Comparison of ENCODE assay signal across 15 mouse cellular contexts in the genomic region with DNA sequence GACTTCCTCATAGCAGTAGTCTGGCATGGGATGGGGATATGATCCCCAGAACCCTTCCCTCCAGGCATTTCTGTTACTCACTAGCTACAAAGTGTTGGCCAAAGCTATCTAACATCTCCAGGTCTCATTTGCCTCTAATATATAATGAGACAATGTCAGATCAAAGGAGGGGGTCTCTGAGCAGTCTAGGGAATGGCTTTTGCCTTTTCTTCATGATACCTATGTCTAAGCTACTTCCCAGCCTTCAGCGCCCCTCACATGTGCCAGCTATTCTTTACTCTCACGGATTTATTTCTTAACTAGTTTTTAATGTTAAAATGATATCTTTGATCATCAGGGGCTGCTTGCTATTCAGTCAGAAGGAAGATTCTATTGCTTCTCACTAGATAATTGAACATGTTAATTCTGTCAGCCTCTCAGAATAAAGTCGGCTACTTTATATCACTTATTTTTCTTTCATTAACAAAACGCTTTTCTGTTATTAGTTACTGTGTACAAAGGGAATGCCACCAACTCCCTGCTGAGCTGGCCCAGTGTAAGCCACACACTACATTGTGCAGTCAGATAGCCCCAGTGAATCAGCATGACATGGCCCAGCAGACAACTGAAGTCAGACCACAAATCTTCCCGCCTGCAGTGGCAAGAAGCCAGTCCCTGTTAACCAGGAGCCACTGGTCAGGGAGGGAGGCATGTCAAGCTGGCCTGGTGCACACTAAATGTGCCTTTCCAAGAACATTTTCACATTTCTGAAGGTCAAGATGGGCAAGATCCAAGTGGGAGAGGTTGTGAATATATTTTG.
A peak's percentile ranks its signal among the peaks of the same experiment; 100 is the strongest.
DNase-seq lines count a peak whose midpoint lies in the region; ATAC-seq and TF ChIP-seq lines count a peak whose summit lies in the region.
"Had no signal": no experiment of that assay in that cellular context is flagged by ENCODE, and none has a peak within 500 bp of the region (broad histone marks: within the 10 kb centered on the region; RNA-seq: fewer than 3 reads in every experiment).

No protein-coding gene starts in this region.

- no peaks in the 10 kb centered on the region for H3K27me3 ChIP-seq in hindbrain, postnatal 0 days (ENCODE audit: insufficient read depth, low read length)
- H3K27me3 ChIP-seq in hindbrain, embryonic 12.5 days = no peaks in the 10 kb centered on the region
- no peaks in the 10 kb centered on the region for H3K27me3 ChIP-seq in neural tube, embryonic 12.5 days (replicated peaks)
- no peaks in the 10 kb centered on the region for H3K27me3 ChIP-seq in neural tube, embryonic 15.5 days (replicated peaks)
- no peaks in the 10 kb centered on the region for H3K27me3 ChIP-seq in myocyte (ENCODE audit: control insufficient read depth, insufficient read depth, insufficient read length)
- H3K27me3 ChIP-seq: midbrain, embryonic 15.5 days had no signal

- H3K79me2 ChIP-seq in myocyte (ENCODE audit: control insufficient read depth, insufficient read depth) = no peaks in the 10 kb centered on the region

- no peaks in the 10 kb centered on the region for H3K9me3 ChIP-seq in hindbrain, postnatal 0 days (ENCODE audit: low read length)
- H3K9me3 ChIP-seq in hindbrain, embryonic 12.5 days (replicated peaks) = no peaks in the 10 kb centered on the region
- H3K9me3 ChIP-seq in neural tube, embryonic 12.5 days = no peaks in the 10 kb centered on the region
- no peaks in the 10 kb centered on the region for H3K9me3 ChIP-seq in neural tube, embryonic 15.5 days (replicated peaks)
- H3K9me3 ChIP-seq: limb, embryonic 10.5 days; midbrain, embryonic 15.5 days had no signal

- no peak overlapping the region for H3ac ChIP-seq in myocyte (ENCODE audit: control insufficient read depth, insufficient read length)

- WGBS in hindbrain, postnatal 0 days = 35% methylated on average over 5 of the region's 5 CpGs
- 60% methylated on average over 5 of the region's 5 CpGs for WGBS in hindbrain, embryonic 12.5 days
- WGBS in neural tube, embryonic 12.5 days = 34% methylated on average over 5 of the region's 5 CpGs
- 24% methylated on average over 5 of the region's 5 CpGs for WGBS in neural tube, embryonic 15.5 days

- no peak overlapping the region for H3K4me2 ChIP-seq in hindbrain, postnatal 0 days (ENCODE audit: low read depth, low read length)
- H3K4me2 ChIP-seq in hindbrain, embryonic 12.5 days (replicated peaks) = no peak overlapping the region
- no peak overlapping the region for H3K4me2 ChIP-seq in neural tube, embryonic 12.5 days (replicated peaks)
- no peak overlapping the region for H3K4me2 ChIP-seq in neural tube, embryonic 15.5 days
- peak overlapping the region; percentile 18 for H3K4me2 ChIP-seq in myocyte (ENCODE audit: low read depth)
- H3K4me2 ChIP-seq: midbrain, embryonic 15.5 days had no signal

- TF ChIP-seq POLR2A in myocyte (IDR thresholded peaks at IDR 0.05; ENCODE audit: insufficient read length, low read depth) = no peak

- TF ChIP-seq CTCF in hindbrain, postnatal 0 days (IDR thresholded peaks at IDR 0.05; ENCODE audit: low read depth) = no peak

- DNase-seq in hindbrain, postnatal 0 days (ENCODE audit: low spot score) = peak; percentile 33
- peak; percentile 6 for DNase-seq in adrenal gland, adult 8-10 months
- DNase-seq in right cerebral cortex, adult 18-20 months = no peak
- DNase-seq in layer of hippocampus, adult 18-20 months (ENCODE audit: low spot score in 2 of 2) = no peak
- DNase-seq: forebrain, postnatal 0 days; kidney, adult 8-10 months; layer of hippocampus, adult 9-11 months; retina, postnatal 1 day; thymus, adult 18-20 months had no signal

- no peak overlapping the region for H3K4me3 ChIP-seq in hindbrain, postnatal 0 days (ENCODE audit: low read length)
- no peak overlapping the region for H3K4me3 ChIP-seq in hindbrain, embryonic 12.5 days
- no peak overlapping the region for H3K4me3 ChIP-seq in neural tube, embryonic 12.5 days
- no peak overlapping the region for H3K4me3 ChIP-seq in neural tube, embryonic 15.5 days (replicated peaks)
- H3K4me3 ChIP-seq in myocyte = no peak overlapping the region
- H3K4me3 ChIP-seq: limb, embryonic 10.5 days; midbrain, embryonic 15.5 days had no signal

- H3K27ac ChIP-seq in hindbrain, postnatal 0 days = no peak overlapping the region
- no peak overlapping the region for H3K27ac ChIP-seq in hindbrain, embryonic 12.5 days
- H3K27ac ChIP-seq in neural tube, embryonic 12.5 days = no peak overlapping the region
- H3K27ac ChIP-seq in neural tube, embryonic 15.5 days (replicated peaks) = no peak overlapping the region
- H3K27ac ChIP-seq: limb, embryonic 10.5 days; midbrain, embryonic 15.5 days had no signal

- no peaks in the 10 kb centered on the region for H3K36me3 ChIP-seq in hindbrain, postnatal 0 days (ENCODE audit: insufficient read depth, low read length)
- H3K36me3 ChIP-seq in hindbrain, embryonic 12.5 days = no peaks in the 10 kb centered on the region
- no peaks in the 10 kb centered on the region for H3K36me3 ChIP-seq in neural tube, embryonic 12.5 days
- H3K36me3 ChIP-seq in neural tube, embryonic 15.5 days = no peaks in the 10 kb centered on the region
- H3K36me3 ChIP-seq in myocyte (ENCODE audit: control insufficient read depth, insufficient read depth) = no peaks in the 10 kb centered on the region
- H3K36me3 ChIP-seq: limb, embryonic 10.5 days; midbrain, embryonic 15.5 days had no signal

- ATAC-seq in hindbrain, postnatal 0 days = peak; percentile 29; the same call in 1 of the 2 replicates
- no peak for ATAC-seq in hindbrain, embryonic 12.5 days (ENCODE audit: low FRiP score)
- ATAC-seq in neural tube, embryonic 12.5 days (ENCODE audit: low FRiP score, low read depth) = peak; percentile 87
- no peak; the same call in 1 of the 2 replicates for ATAC-seq in neural tube, embryonic 15.5 days (ENCODE audit: low FRiP score)
- ATAC-seq: forebrain, postnatal 0 days; midbrain, embryonic 15.5 days had no signal

- H3K9ac ChIP-seq in hindbrain, postnatal 0 days (replicated peaks; ENCODE audit: low read length) = no peak overlapping the region
- H3K9ac ChIP-seq in hindbrain, embryonic 12.5 days = no peak overlapping the region
- H3K9ac ChIP-seq in neural tube, embryonic 12.5 days = no peak overlapping the region
- H3K9ac ChIP-seq in neural tube, embryonic 15.5 days (replicated peaks) = no peak overlapping the region
- H3K9ac ChIP-seq: forebrain, postnatal 0 days; midbrain, embryonic 15.5 days had no signal

- H3K4me1 ChIP-seq in hindbrain, postnatal 0 days (ENCODE audit: insufficient read depth, low read length) = no peaks in the 10 kb centered on the region
- H3K4me1 ChIP-seq in hindbrain, embryonic 12.5 days = no peaks in the 10 kb centered on the region
- H3K4me1 ChIP-seq in neural tube, embryonic 12.5 days = peaks cover 4% of the 10 kb centered on the region
- H3K4me1 ChIP-seq in neural tube, embryonic 15.5 days = no peaks in the 10 kb centered on the region; the same call in 1 of the 2 replicates
- H3K4me1 ChIP-seq: limb, embryonic 10.5 days; midbrain, embryonic 15.5 days had no signal

TF ChIP-seq in myocyte, 11 proteins besides CTCF, POLR2A, EP300 and RAD21:
- TF ChIP-seq USF1 (IDR thresholded peaks at IDR 0.05; ENCODE audit: low read depth) (no peak), MYOD1 (IDR thresholded peaks at IDR 0.05; ENCODE audit: control insufficient read depth in 1 of 3, insufficient read length in 2 of 3, low read depth in 2 of 3) (no peak), SRF (IDR thresholded peaks at IDR 0.05; ENCODE audit: control insufficient read depth, insufficient read length, low read depth) (no peak), MAX (IDR thresholded peaks at IDR 0.05; ENCODE audit: low read depth) (no peak), TCF12 (IDR thresholded peaks at IDR 0.05; ENCODE audit: insufficient read depth, poor library complexity, severe bottlenecking) (no peak), POLR2AphosphoS2 (IDR thresholded peaks at IDR 0.05; ENCODE audit: insufficient read length, low read depth) (no peak), CEBPB (IDR thresholded peaks at IDR 0.05; ENCODE audit: insufficient read depth, poor library complexity, severe bottlenecking) (no peak), REST (IDR thresholded peaks at IDR 0.05; ENCODE audit: insufficient read depth, insufficient read length) (no peak), TCF3 (IDR thresholded peaks at IDR 0.05; ENCODE audit: insufficient read length, low read depth) (no peak), MYOG (IDR thresholded peaks at IDR 0.05; ENCODE audit: control insufficient read depth in 1 of 3, insufficient read depth in 1 of 3, insufficient read length in 2 of 3, low read depth in 2 of 3) (no peak), E2F4 (IDR thresholded peaks at IDR 0.05; ENCODE audit: insufficient read depth) (no peak)

Comparison
In these comparisons a context has a peak if more than half of its experiments do, and no peak if none do; other contexts are left out.
1. ATAC-seq: peak in hindbrain, postnatal 0 days (single experiment) and neural tube, embryonic 12.5 days (single experiment); none in hindbrain, embryonic 12.5 days (single experiment) and neural tube, embryonic 15.5 days (single experiment).
2. DNase-seq: peak in hindbrain, postnatal 0 days (single experiment) and adrenal gland, adult 8-10 months (single experiment); none in right cerebral cortex, adult 18-20 months (single experiment) and layer of hippocampus, adult 18-20 months (0 of 2).